Mouse (Mus musculus) liver (tissue): ENCODE measurements around the gene Col3a1.

ENCODE experiments used
- DNase-seq: peaks from one replicate; pipeline ENCODE4 v3.0.0-alpha.2; 2020; ENCODE audit warnings: mixed read lengths

Gene Col3a1

DNA sequence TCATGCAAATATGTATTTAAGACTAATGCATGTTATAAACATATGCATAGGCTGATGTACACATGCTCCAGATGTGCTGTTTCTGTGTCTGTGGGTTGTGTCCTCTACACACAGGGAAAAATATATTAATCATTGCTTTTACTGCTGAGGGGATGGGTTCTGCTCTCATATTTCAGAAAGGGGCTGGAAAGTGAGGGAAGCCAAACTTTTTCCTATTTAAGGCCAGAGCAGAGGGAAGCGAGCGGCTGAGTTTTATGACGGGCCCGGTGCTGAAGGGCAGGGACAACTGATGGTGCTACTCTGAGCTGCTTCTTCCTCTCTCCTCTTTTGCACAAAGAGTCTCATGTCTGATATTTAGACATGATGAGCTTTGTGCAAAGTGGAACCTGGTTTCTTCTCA is at the start of gene Col3a1:
Col3a1 (plus strand) TSS at position 151 of the 400 bp plus-strand sequence.
- peak; percentile 34 for DNase-seq

DNA sequence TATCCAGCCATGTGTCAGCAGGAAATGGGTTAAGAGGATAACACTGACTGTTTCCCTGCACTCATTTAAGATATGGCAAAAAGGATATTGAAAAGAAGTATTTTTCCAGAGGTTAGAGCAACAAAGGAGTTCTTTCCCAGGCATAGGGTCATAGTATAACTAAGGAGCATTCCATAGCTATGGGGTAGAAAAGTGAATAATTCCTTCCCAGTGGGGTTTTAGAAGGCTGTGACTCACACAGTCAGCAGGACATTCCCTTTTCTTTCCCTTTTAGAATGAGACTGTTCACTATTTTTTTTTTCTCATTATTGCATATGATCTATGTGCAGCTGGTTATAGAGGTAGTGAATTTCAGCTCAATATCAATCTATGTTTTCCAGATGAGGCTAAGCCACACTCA is 41.9 kb upstream of the Col3a1 start:
- DNase-seq = no peak

DNA sequence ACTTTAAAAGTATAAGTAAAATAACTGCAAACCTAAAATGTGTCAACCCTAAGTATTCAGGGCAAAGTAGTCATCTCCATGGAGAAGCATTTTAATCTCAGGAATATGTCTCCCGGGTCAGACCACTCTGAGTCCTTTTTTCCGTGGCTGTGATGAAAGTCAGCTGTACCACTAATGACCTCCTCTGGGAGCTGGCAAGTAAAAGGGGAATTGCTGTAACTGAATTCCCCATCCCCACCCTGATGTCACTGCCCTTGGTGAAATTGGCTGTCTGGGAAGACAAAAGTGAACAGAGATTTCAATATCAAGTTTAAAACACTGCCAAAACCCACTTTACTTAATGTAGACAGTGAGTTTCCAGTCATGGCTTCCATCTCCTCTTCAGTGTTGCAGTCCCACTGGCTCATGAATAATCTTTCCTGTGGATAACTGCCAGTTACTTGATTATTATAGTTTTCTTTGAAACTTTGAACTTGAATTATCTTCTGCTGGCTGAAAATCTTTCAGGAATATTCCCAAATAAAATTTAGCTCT is 35.3 kb upstream of the Col3a1 start:
- no peak for DNase-seq

DNA sequence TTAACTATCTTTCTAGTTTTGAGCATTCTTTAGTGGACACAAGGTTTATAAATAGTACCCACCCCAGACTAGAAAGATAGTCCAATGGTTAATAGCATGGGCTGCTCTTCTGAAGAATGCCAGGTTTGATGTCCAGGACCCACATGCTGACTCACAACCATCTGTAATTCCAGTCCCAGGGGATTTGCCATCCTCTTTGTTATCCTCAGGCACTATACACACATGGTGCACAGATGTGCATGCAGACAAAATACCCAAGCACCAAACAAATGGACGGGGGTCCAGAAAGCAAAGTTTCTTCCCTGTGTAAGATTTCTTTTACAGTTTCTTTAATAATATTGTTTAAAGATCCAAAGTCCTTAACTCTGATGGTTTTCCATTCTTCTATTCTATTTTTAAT is 23.4 kb upstream of the Col3a1 start:
- DNase-seq = no peak

DNA sequence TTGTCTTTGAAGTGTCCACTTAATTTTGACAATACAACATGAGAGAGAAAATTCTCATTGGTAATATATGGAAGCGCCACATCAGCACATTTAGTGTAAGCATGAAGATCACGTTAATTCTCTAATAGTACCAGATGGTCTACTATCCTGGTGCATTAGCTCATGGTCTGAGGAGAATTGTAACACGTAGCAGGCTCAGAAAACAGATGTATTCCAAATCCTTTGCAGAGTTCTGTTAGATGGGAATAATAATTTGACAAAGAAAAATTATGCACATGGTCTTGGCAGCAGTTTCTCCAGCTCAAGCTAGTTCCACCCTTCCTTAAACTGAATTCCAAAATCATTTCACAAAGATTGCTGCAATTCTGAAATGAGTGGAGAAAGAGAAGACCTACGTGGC is 21.3 kb upstream of the Col3a1 start:
- no peak for DNase-seq

DNA sequence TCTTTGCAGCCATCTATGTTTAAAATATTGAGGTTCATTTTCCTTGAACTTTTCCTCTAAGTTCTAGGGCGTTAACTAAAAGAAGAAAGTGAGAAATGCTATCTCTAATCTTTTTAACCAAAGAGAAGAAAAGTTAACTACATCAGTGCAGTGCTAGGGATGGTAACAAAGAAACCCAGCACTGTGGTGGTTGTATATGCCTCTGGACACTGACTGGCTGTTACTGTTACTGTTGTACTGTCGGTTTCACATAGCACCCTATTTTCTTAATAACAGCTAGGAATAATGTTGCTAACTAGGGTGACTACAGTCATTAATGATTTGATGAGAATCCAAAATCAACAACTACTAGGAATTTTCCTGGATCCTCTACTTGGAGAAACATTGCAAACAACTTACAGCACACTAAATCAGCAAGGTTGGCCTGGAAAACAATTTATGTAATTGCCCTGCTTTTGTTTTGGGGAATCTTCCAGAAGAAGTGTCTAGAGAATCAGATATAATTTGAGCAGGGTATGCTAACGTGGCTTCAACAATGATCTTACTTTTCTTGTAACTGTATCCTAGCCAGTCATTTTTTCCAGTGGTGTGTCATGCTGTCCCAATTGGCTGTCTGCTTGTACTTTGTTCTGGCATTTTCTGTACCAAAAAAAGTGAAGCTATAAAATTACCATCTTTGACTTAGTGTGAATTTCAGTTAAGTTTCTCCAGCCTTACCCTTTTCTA is 11.8 kb upstream of the Col3a1 start:
- no peak for DNase-seq

DNA sequence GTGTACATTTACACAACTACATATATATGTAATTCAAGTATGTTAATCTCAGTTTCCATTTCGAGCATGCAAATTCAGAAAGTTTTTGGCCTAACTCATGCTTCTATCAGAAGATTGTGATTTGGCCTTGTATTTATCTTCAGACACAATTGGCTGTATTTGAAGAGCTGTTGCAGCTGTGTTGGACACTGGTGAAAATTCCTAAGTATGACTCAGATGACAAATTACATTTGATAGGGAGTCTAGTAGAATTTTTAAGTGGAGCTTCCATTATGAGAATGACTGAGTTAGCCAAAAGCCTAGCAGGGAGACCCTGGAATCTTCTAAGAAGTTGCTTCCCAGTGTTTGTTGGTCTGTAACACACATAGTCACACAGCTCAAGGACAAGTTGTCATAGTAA is 7.1 kb upstream of the Col3a1 start:
- no peak for DNase-seq

DNA sequence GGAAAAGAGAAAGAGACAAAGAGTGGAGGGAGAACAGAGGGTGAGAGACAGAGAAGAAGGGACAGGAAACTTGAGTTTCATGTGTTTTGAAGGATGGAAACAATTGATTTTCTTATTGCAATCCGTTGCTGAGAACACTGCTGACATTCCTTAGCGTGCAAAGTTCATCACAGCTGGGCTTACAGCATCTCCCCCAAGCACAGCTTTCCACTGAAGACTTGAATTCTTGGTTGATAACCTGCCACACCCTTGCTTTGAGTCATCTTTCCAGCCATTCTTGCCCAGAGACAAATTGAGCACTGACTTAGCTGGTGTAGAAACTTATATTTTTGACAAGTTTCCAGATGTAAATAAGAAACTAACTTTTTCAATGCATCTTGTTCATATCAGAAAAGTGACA is 2.3 kb upstream of the Col3a1 start:
- DNase-seq = no peak

DNA sequence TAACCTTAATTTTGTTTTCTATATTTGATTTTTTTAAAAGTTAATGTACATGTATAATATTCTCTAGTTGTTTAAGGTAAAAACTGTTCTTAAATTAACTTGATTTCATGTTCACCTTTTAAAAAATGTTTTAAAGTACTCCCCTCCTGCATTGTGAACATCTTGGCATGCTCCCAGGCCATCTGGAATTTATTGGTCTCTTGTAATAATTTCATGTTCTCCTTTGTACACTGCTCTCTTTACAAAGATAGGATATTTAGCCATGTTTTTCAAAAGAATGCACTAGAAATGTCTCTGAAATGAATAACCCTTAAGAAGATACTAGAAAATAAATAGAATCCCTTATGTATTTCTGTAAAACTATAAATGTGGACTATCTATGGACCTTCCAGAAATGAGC is 624 bp downstream of the Col3a1 start:
- DNase-seq = no peak

DNA sequence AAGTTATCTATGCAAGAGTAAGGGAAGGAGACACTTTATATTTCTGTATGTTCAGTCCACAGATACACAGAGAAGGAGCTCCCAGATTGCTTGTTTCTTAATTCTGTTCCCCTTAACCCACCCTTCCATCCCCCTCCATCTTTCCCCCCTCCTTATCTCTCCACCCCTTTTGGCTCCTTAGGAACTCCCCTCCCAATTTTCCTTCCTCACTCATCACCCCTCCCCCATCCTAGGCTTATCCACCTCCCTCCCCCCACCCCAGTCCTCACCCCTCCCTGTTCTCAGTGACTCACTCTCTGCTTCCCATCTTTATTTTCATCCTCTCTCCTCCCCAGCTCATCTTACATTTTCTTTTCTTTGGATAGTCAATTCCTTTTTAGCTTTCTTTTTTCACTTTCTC is 1.5 kb downstream of the Col3a1 start:
- DNase-seq = peak; percentile 29

DNA sequence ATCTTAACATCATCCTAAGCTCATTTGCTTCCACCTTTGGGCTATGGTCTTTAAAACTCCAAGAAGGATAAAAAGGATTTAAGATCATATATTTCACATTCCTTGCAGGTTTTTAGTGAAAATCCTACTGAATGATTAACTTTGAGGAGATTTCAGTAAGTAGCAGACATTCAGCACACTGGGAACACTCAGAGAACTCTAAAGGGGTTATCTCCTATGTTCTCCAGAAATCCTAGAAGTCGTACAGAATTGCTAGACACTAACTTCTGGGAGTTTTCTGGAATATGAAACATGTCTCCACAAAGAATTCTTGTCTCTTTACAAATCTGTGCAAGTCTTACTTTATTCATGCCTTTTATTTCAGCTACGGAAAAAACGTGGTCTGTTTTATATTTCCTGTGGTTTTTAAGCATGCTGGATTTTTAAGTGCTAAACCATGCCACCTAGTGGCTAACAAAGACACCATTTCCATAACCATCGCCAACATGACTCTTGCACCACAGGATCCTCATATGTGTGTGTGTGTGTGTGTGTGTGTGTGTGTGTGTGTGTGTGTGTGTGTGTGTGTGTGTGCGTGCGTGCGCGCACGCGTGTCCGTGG is 2.5 kb downstream of the Col3a1 start:
- DNase-seq = no peak

DNA sequence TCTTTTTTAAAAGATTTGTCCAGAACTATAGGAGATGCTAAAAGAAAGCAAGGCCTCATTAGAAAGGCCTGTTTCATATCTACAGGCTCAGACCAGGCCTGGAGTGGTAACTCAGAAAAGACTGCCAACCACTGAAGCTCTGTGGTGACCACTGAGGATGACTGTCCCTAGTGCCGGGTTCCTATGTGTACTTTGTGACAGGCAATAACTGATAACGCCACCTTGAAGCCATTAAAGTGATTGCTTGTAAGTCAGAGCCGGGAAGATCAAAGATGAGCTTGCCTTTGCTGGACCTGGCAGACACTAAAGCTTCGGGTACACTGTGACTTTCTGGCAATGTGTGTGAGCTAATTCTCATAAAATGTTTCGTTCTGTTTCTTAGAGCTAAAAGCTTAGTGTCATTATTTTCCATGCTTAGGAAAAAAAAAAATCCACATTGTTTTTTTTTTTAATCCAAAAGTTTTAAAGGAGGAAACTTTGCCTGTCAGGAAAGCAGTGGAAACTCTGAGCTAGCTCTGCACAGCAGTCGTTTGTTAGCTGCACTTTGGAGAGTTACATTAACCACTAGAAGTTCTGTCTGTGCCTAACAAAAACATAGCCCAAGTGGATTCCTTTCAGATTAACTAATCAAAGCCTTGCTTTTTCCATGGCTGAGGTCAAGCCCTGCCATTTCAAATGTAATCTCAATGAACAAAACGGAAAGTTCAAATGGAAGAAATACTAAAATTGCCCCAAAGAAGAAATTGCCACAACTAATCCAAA is 4.6 kb downstream of the Col3a1 start:
- DNase-seq = no peak

DNA sequence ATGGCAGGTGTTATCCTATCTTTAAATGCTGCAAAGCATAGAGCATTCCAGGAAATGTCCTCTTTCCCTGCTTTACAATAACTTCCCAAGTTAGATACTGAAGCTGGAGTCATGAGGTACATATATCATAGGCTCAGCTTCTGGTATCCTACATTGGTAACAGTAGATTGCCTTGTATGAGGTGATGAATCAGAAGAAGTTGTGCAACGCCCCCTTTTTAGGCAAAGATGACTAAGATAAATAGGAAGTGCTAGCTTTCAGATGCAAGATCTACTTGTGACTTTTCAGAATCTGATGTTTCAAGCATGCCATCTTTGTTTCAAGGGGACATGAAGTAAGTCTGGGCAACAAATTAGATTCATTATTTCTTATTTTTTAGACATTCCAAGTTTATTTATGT is 6.9 kb downstream of the Col3a1 start:
- DNase-seq = no peak

DNA sequence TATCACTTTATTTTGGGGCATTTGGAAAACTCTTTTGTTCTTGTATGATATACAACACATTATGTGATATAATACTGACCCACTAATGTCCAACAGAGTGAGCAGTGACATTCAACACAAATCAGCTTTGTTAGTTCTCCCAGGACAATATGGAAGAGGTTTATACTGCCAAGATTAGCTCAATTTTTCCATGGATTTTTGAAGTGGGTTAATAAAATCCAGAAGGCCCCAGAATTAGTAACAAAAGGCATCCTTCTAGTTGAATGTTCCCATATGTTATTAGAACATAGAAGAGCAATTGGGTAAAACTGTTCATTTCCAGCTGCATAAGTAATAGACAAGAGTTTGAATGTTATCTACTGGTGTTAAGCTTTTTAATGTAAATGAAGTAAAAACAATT is 9.5 kb downstream of the Col3a1 start:
- no peak for DNase-seq

DNA sequence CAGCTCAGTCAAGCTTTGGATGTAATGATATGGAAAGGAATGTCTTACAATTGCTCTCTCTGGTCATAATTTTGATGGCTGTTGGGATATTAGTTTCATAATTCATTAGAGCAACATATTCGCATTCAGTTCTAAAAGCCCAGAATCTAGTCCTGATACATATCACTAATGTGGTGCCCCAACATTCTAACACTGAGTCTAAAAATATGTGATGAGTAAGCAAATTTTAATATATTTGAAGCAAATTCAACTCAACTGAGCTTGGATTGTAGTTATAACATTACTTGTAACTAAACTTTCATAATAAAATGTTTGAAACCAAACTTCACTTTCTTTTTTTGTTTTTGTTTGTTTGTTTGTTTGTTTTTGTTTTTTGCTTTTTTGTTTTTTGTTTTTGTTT is 17.8 kb downstream of the Col3a1 start:
- DNase-seq = no peak

DNA sequence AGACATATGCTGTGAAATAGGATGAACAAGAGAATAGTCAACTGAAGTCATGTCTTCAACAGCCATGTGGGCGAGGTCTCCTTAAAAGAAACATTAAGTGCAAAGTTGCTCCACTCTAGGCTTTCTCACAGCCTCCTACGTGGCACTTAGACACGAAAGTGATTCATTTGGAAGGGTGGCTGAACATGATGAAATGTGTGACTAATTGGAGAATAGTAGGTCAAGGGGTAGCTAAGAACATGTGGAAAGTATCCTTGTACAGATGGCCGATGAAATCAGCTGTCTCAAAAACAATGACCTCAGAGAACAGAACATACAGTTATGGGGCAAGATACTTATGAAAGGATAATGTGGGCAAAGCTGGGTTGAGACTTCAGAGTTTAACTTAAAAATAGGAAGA is 44.6 kb downstream of the Col3a1 start:
- no peak for DNase-seq

DNA sequence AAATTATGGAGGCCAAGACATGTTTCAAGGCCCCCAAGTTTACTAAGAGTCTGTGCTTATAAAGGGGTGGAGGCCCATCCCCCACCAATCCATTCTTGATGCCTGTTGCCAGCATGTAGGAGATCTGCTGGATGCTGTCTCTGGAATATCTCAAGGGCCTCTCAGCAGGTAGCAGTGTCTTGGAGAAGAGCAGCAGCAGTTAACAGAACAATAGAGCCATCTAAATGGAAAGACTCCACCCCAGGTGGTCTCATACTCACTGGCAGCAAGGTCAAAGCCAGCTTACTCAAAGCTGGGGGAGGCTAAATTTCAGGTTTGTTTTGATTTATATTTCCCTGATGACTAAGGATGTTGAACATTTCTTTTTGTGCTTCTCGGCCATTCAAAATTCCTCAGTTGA is 46.7 kb downstream of the Col3a1 start:
- no peak for DNase-seq

DNA sequence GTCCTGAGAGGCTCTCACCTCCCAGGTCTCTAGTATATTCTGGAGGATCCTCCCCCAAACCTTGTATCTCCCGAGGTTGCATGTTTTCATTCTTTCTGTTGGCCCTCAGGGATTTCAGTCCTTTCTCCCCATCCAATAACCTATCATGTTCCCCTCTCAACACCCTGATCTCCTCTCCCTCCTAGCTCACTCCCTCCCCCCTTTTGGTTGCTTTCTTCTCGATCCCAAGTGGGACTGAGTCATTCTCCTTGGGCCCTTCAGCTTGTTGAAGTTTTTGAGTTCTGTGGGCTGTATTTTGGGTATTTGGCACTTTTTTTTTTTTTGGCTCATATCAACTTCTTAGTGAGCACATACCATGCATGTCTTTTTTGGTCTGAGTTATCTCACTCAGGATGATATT is 47.8 kb downstream of the Col3a1 start:
- DNase-seq = no peak

DNA sequence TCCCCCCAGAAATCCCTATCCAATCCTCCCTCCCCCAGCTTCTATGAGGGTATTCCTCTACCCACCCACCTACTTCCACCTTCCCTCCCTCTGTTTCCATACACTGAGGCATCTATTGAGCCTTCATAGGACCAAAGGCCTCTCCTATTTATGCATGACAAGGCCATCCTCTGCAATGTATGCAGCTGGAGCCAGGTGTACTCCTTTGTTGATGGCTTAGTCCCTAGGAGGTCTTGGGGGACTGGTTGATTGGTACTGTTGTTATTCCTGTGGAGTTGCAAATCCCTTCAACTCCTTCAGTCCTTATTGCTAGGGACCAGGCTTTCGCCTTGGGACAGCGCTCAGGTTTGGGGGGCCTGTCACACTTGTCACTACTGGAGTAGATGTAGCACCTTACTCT is 48.3 kb downstream of the Col3a1 start:
- DNase-seq = no peak

DNA sequence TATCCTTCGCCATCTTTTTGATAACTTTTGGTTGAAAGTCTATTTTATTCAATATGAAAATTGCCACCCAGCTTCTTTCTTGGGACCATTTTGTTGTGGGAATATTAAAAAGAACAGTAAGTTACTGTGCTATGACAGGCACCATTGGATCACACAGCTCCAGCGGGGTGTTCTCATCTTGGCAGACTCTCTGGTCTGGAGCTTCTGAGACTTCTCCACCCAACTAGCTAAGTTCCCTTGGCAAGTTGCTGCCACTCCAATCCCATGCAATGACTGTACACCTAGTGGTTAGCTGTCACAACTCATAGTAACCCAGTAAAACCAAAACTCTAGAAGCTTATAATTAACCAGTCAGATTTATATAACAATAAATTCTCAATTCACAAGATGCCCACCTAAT is 51.9 kb downstream of the Col3a1 start:
- no peak for DNase-seq

DNA sequence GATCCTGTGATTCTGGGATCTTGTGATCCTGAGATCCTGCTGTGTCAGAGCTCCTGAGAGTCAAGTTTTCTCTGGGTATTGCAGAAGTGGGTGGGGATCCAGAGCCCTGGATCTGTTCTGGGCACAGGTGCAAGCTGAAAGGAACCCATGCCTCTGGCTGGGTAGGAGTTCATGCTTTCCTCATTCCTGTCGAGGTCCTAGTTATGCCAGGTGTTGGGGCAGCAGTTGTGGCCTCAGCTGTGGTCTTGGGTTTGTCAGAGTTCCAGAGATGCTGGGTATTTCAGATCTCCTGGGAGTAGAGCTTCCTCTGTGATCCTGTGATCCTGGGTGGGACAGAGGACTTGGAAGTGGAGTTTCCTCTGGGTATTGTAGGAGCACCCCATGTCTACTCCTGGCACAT is 54.1 kb downstream of the Col3a1 start:
- DNase-seq = no peak

DNA sequence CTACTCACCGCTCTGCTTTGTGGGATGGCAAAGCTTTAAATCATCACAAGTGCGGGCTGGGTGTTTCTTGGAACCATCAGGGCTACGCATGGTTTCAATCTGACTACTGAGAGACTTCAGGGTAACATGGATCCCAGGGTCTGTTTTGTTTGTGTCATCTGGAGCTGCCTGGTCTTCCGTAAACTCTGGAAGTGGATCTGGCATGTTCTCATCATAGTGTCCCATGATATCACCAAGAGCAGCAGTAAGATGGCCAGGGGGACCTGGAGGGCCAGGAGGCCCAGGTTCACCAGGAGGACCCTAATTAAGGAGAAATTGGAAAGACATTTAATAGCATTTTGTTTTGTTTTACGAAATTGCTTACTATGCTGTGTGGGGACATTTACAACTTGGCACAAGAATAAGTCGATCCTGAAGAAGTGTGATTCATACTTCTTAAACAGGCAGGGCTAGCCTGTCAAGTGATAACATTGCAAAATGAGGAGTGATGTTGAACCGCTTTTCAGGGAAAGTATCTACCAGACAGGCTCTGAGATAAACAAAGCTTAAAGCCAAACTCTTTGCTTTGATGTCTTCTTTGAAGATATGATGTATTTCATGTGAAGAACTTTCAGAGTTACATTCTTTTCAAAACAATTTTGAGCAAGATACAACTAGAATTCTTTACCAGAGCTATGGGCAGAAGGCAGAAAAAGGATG is 68.8 kb downstream of the Col3a1 start:
- no peak for DNase-seq

DNA sequence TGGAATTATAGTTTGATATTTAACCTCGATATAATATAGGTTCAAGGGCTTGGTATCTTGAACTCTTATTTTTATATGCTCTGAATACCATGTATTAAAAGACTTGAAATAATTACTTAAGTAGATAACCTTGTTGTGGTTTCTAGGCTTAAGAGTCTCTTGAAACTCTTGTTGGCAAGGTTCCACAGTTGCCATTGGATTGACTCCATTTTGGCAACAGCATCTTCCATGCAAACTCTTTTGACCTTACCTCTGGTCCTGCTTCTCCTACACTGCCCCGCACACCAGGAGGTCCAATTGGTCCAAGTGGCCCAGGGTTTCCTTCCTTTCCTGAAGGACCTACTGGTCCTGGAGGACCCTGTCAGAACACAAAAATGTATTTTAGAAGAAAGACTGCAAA is 70.5 kb downstream of the Col3a1 start:
- DNase-seq = no peak
